Mouse (Mus musculus): ENCODE results near the gene Snx15.

Gene Snx15

GRCm38 (mm10) chr19:6127760-6128341 lies at the start of gene Snx15:
Snx15 (minus strand) TSS chr19:6128304.
- under 1% methylated on average over 32 of the region's 32 CpGs for WGBS

GRCm38 (mm10) chr19:6174771-6175170 lies 46.7 kb upstream of the Snx15 start:
- 54% methylated on average over 5 of the region's 5 CpGs for WGBS

GRCm38 (mm10) chr19:6171215-6171614 lies 43.1 kb upstream of the Snx15 start:
- WGBS: 81% methylated on average over 8 of the region's 8 CpGs

GRCm38 (mm10) chr19:6166750-6167149 lies 38.6 kb upstream of the Snx15 start:
- WGBS: 78% methylated on average over 4 of the region's 4 CpGs

- 61% methylated on average over 10 of the region's 10 CpGs for WGBS
Measured at GRCm38 (mm10) chr19:6163872-6164547, 35.9 kb upstream of the Snx15 start.

- WGBS: 62% methylated on average over 6 of the region's 6 CpGs
Measured at GRCm38 (mm10) chr19:6157220-6157619, 29.1 kb upstream of the Snx15 start.

- 68% methylated on average over 8 of the region's 8 CpGs for WGBS
Measured at GRCm38 (mm10) chr19:6156372-6156771, 28.3 kb upstream of the Snx15 start.

- WGBS: 87% methylated on average over 9 of the region's 9 CpGs
Measured at GRCm38 (mm10) chr19:6155174-6155573, 27.1 kb upstream of the Snx15 start.

- WGBS: 76% methylated on average over 5 of the region's 5 CpGs
Measured at GRCm38 (mm10) chr19:6144842-6145241, 16.7 kb upstream of the Snx15 start.

GRCm38 (mm10) chr19:6141394-6141749 lies 13.3 kb upstream of the Snx15 start, which contains the start of gene Arl2:
Arl2 (minus strand) TSS chr19:6141548.
- WGBS: under 1% methylated on average over 15 of the region's 15 CpGs

GRCm38 (mm10) chr19:6140678-6141393 lies 12.7 kb upstream of the Snx15 start, which contains the start of gene Batf2:
Batf2 (plus strand) TSS chr19:6140983.
- under 1% methylated on average over 68 of the region's 68 CpGs for WGBS

GRCm38 (mm10) chr19:6140374-6140677 lies 12.2 kb upstream of the Snx15 start:
- WGBS: 3% methylated on average over 16 of the region's 16 CpGs

GRCm38 (mm10) chr19:6139701-6140100 lies 11.6 kb upstream of the Snx15 start:
- 87% methylated on average over 6 of the region's 6 CpGs for WGBS

- 87% methylated on average over 3 of the region's 3 CpGs for WGBS
Measured at GRCm38 (mm10) chr19:6136397-6136796, 8.3 kb upstream of the Snx15 start.

- WGBS: 42% methylated on average over 1 of the region's 1 CpGs
Measured at GRCm38 (mm10) chr19:6133197-6133596, 5.1 kb upstream of the Snx15 start.

GRCm38 (mm10) chr19:6132171-6132827 lies 4.2 kb upstream of the Snx15 start:
- 77% methylated on average over 7 of the region's 7 CpGs for WGBS

- 87% methylated on average over 7 of the region's 7 CpGs for WGBS
Measured at GRCm38 (mm10) chr19:6130414-6131128, 2.5 kb upstream of the Snx15 start.

- WGBS: 56% methylated on average over 10 of the region's 10 CpGs
Measured at GRCm38 (mm10) chr19:6126789-6127580, 1.1 kb downstream of the Snx15 start.

GRCm38 (mm10) chr19:6126289-6126688 lies 1.8 kb downstream of the Snx15 start:
- WGBS: 20% methylated on average over 4 of the region's 4 CpGs

GRCm38 (mm10) chr19:6124898-6125297 lies 3.2 kb downstream of the Snx15 start:
- 62% methylated on average over 2 of the region's 2 CpGs for WGBS

GRCm38 (mm10) chr19:6123330-6123729 lies 4.8 kb downstream of the Snx15 start:
- 71% methylated on average over 8 of the region's 8 CpGs for WGBS

Data from cerebral cortex, adult 2 months (tissue).